Mouse (Mus musculus): ENCODE data around the gene Cep83.

Cep83 gene

DNA sequence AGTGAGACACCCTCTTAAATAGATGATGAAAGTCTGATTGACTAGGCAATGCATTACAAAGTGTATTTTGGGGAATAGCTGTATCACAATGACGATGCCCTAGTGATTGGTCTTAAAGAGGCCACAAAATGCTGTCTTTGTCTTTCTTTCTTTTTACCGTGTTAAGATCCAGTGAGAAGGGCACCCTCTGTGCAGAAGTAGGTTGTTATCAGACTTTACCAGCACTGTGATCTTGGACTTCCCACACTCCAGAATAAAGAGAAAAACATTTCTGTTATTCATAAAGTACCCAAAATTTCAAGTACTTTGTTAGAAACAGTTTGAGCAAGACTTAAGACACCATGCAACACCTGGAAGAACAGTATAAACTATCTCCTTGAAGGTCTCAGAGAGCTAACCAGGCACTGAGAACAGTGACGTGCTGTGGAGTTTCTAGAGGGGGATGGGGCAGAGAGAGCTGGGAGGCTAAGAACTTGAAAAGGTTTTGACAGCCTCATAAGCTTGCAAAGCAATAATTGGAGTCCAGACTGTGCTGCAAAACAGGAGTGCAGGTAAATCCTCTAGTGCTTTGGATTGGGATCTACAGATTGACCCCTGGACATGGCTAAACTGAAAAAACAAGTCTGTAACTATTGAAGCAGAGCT, 92.3 kb downstream of the Cep83 start:
- WGBS = 83% methylated on average over 3 of the region's 3 CpGs

DNA sequence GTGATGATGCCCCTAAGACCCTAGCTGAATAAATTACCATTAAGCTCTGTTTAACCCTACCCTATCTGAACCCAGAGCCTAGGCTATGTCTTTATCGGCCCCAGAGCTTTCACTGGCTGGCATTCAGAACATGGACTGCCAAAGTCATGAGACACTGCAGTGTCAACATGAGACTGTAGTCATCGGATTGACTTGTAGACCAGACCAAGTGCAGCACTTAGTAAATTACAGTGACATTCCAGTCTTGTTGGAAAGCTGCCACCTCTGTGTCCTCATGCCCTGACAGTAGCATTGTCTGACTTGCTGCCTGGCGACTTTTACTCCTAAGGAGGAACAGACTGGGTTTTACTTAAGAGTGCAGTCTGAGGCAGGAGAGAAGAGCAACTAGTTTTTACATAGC, 100.8 kb downstream of the Cep83 start:
- WGBS = 63% methylated on average over 3 of the region's 3 CpGs

DNA sequence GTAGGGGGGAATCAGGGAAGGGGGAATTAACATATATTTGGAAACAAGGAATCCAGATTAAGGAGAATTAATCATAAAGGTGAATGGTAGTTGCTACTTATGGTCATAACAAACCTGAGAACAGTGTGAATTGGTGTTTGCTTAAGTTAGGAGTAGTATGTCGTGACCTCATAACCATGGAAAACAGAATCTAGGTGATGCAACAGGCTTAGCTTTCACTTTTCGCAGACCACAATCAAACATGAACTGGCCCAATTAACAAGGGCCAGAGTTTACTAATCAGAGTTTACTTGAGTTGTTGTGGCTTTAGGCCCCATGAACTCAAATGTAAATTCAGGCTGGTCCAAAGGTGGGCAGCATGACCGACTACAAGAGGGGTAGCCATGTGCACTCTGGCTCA, 105.5 kb downstream of the Cep83 start:
- 93% methylated on average over 3 of the region's 3 CpGs for WGBS

DNA sequence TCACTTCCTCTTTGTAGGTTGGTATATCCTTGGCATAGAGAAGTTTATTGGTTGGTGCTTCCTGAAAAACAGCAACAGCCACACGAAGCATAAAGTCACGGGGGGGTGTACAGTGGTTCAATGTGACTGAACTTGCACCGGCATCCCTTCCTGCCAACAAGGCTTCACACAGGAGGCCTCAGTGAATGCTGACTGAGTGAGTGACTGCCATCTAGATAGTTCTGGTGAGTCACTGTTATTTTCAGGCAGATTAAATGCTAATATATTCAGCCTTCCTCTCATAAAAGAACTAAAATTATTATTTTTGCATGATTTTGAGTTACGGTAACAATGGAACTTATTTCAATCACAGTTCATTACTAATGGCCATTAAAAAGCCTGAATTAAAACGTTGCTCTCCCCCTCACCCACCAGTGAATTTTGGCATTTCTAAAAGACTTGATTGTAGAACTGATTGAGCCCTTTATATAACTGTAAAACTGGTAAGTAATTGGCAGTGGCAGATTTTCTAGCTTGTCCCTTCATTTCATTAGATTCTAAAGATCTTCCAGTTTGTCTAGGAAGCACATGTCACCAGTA, 106.3 kb downstream of the Cep83 start:
- WGBS = 54% methylated on average over 5 of the region's 5 CpGs

DNA sequence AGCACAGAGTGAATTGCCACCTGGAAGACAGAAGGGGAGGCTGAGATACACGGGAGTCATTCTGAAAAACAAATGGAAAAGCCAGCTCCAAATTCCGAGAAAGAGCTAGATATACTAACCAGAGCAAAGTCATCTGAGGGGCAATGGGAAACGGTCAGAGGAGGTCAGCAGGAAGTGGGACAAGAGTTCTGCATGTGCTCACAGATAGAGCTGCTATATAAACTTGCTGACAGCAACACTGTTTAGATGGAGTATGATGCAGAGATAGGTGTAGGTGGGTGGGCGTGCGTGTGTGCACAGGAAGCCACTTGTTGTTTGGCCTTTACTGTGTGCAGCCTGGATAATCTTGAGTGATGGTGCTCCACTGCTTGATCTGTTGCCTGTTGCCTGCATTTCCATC, 109.7 kb downstream of the Cep83 start:
- 78% methylated on average over 5 of the region's 5 CpGs for WGBS

DNA sequence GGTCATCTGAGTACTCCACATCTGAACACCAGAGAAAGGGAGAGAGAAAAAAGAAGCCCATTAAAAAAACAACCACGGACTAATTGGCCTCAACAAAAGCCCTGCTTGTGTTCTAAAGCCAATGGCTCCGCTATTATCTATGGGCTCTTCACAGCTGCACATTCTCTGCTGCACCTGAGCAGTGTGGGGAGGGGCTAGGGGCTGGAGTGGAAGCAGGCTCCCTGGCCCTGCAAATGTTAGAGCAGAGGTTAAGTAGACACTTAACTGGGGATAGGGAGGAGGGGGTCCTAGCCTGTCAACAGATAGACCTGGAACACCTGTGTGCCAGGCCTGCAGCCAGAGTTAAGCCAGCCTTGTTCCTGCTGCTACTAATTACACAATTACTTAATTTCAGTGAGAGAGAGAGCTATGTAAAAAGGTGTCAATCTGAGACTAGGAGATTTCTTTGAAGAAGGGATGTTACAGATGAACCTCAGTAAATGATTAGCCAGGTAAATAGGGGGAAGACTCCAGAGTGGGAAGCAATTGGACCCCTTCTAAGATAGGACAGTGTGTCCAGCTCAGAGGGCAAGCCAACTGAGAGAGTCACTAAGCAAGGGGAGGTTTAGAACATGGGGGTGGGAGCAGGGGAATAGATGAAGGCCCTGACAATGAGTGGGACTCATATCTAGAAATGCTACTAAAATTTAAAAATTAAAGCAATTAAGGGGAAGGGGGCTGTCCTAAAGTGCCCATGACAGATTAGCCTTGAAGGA, 111.2 kb downstream of the Cep83 start:
- 58% methylated on average over 2 of the region's 2 CpGs for WGBS

DNA sequence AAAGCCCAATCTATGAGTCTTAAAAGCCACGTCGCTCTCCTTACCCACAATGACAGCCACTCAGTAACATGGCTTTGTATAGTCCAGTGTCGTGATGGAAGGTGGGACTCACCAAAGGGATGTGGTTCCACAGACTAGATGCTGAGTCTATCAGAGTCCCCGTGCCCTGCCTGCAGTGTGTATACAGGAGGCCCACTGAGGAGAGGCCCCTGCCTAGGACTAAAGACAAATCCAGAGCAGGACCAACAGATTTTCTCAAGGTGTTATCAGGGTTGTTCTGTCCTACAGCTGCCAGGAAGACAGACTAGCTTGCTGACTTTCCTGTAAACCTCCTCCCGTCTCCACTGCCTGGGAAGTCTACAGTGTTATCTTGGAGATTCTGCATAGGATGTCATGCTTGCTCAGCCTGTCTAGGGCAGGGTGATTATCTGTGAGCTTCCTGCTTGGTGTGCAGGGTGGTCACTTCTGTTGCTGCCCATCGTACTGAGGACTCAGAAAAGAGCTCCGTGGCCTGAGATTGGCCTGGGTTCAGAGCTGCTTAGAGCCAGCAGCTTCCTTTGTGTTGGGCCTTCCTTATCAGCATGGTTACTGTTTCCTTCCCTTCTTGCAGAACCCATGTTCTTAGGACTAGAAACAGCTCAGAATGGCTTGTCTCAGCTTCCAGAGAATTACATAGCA, 112.4 kb downstream of the Cep83 start:
- 84% methylated on average over 7 of the region's 7 CpGs for WGBS

DNA sequence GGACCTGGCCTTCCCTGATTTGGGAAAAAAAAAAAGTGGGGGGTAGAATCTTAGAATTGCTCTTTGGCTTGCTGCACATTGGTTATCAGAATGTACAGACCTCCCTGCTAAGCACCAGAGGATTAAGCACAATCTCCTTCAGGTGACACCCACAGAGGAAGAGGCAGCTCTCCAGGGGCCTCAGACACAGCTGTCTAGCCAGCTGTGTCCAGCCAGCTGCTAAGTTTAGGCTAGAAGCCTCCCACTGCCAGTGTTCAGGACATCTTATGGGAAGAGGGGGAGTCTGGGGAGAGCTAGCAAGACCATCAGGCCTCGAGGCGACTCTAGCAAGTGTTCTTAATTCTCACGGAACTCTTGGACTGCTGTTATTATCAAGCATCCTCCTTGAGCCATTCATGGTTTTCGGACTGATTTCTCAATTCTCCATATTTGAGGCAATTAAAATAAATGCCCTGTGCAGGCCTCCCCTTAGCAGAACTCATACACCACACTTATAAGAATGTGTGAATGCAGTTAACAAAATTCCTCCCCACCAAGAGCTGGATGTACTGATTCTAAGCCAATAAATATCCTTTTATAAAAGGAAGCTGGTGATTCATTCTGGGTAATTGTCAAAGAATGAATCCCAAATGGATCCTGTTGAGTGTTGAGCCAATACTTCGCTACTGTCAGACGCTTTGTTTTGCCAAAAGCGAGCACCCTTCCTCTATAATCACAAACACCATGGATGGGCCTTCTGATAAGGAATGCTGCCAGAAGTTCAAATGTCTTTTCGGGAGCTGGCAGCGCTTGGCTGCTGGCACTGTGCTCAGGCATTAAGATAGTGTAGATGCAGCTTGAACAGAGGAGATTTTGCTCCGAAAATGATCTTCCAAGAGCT, 115.8 kb downstream of the Cep83 start:
- WGBS = 52% methylated on average over 10 of the region's 10 CpGs

DNA sequence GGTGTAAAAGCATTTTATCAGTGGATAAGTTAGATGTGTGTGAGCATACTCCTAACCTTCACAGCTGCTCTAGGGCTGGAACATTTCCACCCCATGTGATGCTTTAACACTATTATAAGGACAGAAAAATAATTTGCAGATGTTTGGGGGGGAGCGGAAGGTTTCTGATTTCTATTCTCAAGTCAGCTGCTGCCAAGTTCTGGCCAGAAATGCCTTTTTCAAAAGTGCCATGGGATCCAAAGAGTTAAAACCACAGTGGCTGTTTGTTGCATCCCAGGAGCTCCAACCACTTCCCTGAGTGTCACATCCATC, 116.4 kb downstream of the Cep83 start:
- WGBS = 59% methylated on average over 1 of the region's 1 CpGs

DNA sequence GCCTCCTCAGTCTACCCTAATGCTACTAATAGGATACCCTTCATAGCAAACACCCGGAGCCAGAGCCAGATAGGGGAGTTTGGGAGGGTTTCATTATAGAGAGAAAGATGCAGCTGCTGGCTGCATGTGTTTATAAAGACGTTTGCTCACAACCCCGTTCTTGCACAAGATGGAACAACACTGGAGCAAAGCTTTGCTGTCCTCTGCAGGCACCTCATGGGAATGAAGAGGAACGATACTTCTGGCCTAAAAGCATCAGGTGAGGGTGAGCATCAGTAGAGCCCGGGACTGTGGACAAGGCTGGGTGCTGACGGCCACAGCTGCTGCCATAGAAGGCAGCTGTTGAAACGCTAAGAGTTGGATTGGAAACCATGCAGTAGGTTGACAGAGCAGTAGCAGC, 118.9 kb downstream of the Cep83 start:
- 65% methylated on average over 7 of the region's 7 CpGs for WGBS

DNA sequence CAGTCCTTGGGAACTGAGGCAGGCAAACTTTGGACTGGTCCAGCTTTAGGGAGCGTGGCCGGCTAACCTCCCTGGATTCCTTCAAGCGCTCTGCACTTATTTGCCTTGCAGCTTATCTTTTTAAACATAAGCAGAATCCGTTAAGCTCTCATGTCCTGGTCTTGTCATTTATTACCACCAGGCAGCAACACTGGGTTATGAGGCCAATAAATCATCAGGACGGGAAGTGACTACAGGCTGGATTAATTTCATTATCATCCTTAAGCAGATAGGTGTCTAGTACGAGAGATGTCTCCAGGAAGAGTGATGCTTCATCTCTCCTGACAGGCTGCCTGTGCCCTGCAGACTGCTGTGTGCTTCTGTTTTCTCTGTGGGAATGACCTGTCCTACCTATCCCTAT, 119.8 kb downstream of the Cep83 start:
- 97% methylated on average over 6 of the region's 6 CpGs for WGBS

DNA sequence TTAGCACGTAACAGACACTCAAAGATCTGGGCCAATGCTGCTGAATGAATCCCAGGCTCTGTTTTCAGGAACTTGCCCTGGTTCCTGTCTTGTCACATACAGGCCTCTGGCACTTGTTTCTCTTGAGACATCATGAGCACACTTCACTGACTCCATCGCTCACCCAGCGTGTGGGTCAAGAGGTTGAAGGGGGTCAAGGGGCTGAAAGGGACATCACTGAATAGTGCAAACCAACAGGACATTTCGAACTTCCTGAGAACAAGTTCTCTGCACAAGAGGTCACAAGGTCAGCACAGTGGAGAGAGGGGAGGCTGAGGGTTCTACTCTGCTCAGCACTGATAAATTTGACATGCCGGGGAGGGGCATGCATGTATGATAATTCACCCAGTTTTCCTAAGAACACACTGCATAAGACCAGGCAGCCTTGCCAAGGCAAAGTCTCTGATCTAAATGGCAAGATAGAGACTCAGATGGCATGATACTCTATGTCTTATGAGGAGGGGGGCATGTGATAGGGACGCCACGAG, 121.6 kb downstream of the Cep83 start:
- 78% methylated on average over 7 of the region's 7 CpGs for WGBS

DNA sequence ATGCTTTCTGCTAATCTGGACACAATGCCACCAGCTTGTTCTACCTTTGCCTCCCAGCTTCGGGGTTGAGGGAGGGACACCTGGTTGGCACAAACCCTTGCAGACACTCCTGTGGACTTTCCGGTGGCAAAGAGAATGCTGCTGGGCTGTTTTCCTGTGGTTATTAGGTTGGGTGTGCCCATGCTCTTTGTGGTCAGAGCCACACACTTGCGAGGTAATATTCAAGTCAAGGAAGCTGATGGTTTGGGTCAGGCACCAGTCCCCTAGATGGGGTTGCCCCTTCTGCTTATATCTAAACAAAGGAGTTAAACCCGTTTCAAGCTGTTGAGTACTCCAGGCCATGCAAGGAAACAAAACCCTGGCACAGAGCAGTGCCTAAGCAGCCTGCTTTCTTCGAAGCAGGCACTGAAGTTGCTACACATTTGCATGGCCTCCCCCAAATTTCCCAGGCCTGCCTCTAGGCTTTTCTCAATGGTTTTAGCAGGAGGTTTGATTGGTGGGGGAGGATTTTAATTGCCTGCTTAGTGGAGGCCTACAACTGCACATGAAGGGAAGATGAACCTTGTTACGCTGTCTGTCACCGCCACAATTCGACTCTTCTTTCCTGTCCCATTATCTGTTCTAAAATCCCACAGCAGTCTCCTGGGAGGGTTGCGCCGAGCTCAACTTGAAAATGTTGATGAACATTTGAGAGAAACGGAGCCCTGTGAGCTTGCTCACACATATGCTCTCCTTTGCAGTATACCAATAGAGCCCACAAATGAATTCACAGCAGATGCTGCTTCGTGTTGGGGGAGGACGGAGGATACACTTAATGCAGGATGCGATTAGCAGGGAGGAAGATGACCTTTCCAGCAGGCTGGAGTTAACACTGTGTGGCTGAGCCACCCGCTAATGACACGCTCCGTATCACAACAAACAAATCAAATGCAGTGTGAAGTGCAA, 123.7 kb downstream of the Cep83 start:
- 71% methylated on average over 17 of the region's 17 CpGs for WGBS

DNA sequence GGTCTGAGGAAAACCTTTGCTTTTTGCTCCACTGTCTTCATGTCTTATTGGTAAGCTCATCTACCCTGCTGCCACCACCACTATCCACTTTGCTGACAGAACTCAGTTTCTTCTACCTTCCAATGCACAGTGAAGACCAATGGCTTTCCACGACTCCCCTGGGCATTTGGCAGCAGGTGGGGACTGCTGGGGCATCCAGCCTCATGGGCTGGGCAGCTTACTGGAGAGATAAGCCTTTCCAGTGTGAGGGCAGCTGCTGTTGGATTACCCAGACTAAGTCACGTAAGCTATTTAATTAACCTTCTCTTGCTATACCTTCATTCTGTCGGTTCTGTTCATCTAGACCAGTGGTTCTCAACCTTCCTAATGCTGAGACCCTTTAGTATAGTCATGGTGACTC, 129.7 kb downstream of the Cep83 start:
- 96% methylated on average over 3 of the region's 3 CpGs for WGBS

DNA sequence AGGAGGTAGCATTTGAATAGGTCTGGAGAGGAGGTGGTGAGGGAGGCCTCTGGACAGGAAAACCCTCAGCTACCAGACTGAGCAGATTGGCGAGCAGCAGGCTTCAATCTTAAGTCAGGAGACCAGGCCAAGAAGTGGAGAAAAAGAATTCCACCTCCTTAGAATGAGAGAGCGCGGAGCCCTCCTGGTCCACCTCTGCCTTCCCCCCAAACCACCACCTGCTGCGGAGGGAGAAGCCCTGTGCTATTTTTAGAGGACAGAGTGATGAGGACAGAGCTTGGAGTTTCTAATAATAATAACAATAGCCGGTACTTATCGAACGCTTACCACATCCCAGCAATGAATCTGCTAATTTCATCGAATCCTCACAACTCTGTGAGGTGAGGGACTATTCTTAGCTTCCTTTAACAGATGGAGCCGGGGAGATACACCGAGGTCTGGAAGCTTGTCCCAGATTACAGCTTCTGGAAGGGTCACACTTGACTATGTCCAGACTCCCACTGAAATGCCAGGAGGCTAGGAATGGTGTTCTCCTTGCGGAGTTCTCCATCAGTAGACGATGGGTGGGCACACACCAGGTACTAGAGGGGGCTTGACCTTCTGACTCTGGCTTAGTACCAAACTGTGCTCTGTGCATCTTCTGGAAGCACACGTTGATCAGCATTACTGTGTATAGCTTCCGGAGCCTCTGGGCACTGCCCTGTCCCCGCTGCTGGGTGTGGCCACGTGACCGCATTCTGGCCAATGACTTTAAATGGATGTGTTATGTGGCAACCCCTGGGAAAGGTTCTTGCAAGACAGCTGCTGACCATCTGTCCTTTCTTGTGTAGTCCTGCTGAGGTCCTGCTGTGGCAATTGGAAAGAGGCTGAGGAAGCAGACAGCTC, 130.6 kb downstream of the Cep83 start:
- WGBS = 58% methylated on average over 17 of the region's 17 CpGs

DNA sequence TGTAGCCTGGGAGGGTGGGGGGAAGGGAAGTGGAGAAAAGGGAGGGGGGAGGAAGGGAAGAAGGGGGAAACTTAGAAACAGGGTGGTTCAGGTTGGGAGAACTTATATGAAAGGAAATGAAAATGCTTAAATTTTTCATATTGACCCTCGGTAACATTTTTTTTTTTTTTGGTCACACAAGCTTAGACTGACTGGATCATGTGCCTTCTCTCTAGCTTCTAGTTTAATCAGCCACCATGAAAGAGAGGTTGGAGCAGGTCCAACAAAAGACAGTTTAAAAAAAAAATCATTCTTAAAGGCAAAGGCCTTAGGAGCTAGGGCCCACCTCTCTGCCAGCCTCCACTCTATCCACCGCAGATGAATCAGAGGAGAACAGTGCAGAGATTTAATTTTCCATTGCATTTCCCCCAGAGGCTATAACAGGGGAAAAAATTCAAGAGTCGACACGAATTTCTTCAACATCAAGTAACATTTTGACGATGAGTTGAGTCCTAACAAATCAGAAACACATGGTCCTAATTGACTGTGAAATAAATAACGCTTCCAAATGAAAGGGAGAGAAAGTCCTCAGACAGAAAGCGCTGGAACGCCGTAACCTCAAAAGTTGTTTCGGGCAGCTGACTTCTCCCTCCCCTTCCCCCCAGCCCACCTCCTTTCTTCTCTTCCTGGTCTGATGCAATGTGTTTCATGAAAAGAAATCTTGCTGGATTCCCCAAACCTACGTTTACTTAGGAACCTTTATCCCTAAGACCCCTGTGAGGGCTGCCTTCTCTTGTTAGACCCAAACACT, 135.7 kb downstream of the Cep83 start:
- WGBS = 63% methylated on average over 11 of the region's 11 CpGs

DNA sequence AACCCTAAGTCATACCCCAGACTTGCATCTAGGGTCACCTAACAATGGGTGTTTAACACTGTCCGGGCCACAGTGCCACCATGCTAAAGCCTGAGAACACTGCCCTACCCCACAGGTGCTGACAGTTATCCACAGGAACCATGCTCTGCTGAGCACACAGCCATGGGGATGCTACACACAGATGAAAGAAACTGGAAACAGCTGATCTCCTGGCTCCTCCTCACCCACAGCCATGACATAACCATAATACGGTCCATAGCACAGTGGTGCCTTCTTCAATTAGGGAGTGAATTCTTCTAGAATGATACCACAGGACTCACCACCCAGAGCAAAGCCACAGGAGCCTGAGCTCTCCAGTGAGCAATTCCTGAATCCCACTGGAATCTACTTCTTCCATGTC, 137.5 kb downstream of the Cep83 start:
- WGBS = 93% methylated on average over 2 of the region's 2 CpGs

DNA sequence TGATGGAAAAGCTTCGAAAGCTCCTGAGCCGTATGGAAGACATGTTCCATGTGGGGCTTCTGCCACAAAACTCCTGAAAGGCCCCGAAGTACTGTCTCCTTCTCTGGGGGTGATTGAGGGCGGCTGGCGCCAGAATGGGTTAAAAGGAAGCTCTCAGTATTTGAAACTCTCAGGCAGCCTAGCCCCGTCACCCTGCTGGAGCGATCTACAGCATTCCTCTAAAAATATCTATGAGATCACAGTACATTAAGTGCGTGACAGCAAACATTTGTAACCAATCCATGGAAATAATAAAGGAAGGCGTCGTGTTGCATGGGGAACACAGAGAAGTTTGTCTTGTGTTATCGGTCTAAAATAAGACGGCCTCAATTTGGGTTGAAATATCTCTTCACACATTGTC, 138.0 kb downstream of the Cep83 start:
- WGBS = 78% methylated on average over 12 of the region's 12 CpGs

DNA sequence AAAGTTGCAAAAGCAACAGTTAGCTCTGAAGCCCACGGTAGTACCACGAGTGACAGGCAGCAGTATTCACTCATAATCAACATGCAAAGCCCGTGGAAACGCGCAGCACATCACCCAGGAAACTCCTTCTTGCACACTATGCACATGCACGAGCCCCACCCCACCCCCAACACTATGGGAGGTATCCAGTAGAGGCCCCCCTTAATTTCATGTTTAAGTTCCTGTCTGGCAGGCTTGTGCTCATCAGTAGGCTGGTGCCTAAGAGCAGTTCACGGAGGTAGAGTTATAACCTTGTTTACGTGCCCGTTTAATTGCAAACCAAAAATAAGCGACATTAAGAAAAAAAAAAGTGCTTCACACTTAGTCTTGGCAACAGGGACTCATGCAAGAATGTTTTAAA, 138.9 kb downstream of the Cep83 start:
- WGBS = 60% methylated on average over 10 of the region's 10 CpGs
